Mouse (Mus musculus): ENCODE data around the gene Prpf31.

Gene Prpf31

DNA sequence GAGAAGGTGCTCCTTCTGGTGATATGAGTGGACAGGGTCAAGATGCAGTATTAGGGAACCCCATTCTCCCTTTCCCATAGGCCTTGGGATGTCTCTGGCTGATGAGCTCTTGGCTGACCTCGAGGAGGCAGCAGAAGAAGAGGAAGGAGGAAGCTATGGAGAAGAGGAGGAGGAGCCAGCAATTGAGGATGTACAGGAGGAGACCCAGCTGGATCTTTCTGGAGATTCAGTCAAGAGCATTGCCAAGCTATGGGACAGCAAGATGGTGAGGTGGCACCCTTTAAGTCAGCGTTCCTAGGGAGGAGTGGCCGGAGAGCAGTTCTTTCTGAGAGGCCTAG lies 662 bp downstream of the Prpf31 start:
- DNase-seq, result no peak

DNA sequence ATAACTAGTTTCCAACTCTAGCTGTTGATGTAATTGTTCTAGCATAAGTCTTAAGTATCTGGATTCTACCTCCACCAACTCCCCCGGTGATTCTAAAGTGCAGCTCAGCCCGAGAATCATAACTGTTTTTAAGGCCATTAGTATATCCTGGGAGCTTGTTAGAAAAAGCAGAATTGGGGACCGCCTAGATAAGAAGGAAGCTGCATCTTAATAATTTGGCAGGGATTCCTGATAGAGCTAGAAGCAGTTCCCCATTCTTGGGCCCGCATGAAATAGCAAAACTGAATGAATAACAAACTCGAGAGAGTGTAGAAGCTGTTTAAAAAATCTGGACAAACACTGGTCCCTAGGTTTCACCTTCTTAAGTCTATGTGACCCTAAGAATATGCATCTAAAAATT lies 13.6 kb downstream of the Prpf31 start:
- DNase-seq, result no peak

DNA sequence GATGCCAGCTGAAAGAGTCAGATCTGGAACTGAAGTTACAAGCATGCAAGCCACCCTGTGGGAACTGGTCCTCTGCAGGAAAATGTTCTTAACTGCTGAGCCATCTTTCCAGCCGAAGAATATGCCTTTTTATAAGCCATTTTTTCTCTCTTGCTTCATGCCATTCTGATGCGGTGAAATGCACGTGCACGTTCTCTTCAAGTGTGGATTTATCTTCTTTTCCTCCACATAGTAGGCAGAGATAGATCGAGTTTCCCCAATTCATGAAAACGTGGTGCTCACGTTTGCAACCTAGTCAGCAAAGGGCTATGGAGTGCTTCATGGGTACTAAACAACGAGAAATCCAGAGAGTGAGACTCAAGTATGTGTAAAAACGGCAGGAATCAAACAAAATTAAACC lies 14.1 kb downstream of the Prpf31 start:
- DNase-seq, result no peak

DNA sequence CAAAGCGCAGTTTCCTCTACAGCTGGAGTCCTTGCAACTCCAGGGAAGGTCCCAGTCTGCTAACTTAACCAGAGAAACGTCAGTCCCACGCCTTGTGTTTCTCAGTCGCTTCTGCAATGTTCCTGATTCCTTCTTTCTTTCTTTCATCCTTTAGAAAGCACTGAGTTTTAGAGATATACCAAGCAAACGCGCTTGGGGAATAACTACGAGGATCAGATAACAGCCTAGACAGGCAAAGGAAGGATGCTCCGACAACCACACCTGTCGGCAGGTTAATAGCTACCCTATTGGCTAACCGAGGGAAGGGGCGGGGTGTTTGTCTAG lies 14.5 kb downstream of the Prpf31 start:
- peak in 1 of 2 experiments; percentile 15 for DNase-seq

DNA sequence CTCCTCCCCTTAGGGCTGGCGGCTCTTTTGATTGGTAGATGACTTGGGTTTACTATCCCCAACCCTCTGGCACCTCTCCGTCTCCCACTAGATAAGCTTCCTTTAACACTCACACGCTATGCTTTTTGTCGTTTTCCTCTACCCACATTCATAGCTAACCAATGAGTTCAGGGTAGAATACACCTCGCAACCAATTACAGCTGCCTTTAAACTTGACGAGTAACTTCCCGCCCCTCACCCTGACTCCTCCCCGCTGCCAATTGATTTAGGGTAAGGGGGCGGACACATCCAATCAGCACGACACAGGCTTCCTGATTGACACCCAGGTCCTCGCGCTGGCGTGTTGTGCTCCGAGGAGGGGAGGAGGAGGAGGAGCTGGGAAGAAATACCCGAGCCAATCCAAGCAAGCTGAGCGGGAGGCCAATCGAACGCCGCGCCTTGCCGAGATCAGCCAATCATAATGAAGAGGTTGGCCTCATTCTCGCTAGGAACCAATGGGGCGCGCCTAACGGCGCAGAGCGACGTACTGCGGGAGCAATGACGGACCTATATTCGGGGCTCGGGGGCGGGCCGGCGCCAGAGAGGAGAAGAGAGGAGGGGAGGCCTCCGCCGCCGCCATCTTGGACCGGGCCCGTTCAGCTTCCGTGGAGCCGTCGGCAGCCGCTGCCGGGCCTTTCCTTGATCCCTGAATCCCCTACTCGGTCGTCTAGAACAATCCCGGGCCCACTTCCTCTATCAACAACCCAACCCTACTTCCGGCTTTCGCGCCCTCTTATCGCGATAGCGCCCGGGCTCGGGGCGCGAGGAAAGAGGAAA lies 15.1 kb downstream of the Prpf31 start, which contains the start of gene Cnot3:
TSS of gene Cnot3 (plus strand) at position 597 of the 816 bp plus-strand sequence.
- DNase-seq, result peak; percentile 98 to 100

DNA sequence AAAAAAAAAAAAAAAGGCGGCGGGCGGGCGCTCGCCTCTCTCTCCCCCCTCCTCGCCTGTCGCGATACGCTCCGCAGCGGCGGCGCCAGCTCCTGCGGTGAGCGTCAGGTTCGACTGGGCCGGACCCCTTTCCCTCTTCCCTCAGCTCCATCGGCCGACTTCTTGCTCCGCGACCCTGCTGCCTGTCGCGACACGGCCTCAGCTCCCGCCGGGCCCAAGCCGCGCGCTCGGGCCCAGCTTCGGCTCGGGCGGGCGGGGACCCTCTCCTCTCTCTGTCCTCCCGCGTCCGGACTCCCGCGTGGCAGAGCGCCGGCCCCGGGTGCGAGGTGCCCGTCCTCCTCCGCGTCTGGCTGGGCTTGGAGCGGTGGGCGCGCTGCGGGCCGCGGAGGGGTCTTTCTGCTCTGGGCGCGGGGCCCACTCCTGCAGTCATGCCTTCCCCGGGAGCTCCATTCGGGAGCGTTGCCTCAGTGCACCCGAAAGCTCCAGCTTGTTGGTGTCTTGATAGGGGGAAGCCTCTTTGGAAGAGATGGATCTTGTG lies 15.8 kb downstream of the Prpf31 start:
- DNase-seq, result no peak

DNA sequence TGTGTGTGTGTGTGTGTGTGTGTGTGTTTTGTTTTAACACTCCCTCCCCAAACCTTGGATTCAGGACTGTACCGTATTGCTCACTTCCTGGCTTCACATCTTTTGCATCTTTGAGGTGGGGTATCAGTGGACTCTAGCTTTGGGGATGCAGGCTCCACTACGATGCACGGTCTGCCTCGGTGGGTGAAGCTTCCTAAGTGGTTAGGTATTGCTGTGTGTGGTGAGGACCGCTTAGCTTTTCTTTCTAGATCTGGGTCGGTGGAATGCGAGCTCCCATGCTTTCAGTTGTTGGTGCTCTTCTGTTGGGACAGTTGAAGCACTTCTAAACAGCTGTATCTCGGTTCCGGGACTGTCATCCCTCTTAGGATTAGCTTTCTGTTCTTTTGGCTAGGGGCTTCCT lies 16.4 kb downstream of the Prpf31 start:
- DNase-seq, result no peak

DNA sequence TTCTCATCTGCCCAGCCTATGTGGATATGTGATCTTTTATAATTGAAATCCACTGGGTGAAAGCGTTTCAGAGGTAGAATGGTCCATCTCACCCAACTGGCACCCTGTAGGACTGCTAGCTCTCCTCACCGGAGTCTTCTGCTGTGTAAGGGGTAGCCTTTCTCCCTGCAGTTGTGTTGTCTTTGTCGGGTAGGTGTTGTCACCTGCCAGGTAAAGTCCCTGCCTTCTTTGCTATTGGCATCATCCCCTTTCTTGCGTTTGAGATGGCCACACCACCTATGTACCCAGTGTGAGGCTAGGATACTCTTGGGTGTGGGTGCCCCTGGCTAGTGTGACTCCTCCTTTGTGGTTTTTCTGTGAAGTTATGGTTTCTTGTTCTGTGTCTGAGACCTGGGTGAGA lies 16.9 kb downstream of the Prpf31 start:
- no peak for DNase-seq

DNA sequence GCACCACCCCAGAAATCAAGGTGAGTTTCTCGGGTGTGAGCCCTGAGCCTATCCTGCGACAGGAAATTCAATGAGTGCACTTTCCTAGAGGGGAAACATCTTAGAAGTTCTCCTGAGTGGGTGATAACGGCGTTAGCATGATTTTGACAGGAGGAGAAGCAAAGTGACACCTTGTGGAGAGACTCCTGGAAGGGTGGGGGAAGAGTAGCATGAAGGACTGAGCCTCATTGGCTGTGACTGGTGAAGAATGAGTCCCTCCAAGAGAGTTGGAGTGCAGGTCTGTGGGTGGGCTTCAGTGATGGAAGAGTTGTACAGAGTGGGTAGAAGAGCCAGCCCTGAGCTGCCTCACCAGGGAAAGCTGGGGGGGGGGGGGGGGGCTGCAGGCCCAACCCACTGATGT lies 27.2 kb downstream of the Prpf31 start:
- no peak for DNase-seq

DNA sequence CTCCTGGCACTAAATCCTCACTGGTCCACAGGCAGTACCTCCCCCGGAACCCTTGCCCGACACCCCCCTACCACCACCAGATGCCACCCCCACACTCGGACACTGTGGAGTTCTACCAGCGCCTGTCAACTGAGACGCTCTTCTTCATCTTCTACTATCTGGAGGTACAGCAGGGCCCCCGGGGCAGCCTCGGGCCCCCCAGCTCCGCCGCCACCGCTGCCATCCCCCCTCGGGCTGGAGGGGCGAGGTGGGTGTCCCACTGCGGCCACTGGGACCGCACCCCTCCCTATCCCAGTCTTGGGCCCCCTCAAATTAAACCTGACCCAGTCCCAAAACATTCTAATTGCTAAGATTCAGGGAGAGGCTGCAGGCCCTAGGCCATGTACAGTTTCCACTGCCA lies 28.8 kb downstream of the Prpf31 start:
- DNase-seq, result no peak

DNA sequence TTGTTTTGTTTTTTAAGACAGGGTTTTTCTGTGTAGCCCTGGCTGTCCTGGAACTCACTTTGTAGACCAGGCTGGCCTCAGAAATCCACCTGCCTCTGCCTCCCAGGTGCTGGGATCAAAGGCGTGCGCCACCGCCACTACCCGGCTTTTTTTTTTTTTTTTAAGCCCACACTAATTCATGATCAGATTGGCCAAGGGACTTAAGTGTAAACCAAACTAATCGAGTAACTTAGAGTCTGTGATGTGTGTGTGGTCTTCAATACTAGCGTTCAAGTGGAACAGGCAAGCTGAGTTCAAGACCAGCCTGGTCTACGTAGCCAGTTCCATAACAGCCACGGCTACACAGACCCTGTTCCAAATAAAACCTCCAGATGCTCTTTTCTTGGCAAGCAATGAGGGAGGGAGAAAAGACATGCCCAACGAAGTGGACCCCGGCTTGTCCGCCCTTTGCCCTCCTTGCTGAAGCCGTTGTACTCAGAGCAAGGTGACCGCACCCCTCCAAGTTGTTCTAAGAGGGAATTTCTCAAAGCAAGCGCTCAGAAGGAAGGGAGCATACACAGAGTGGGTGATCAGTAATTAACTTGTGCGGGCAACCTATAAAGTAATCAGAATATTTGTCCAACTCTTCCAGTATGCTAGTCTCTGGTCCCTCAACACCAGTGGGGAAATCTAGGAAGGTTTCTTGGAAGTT lies 34.9 kb downstream of the Prpf31 start:
- peak in 1 of 2 experiments; percentile 33 for DNase-seq

DNA sequence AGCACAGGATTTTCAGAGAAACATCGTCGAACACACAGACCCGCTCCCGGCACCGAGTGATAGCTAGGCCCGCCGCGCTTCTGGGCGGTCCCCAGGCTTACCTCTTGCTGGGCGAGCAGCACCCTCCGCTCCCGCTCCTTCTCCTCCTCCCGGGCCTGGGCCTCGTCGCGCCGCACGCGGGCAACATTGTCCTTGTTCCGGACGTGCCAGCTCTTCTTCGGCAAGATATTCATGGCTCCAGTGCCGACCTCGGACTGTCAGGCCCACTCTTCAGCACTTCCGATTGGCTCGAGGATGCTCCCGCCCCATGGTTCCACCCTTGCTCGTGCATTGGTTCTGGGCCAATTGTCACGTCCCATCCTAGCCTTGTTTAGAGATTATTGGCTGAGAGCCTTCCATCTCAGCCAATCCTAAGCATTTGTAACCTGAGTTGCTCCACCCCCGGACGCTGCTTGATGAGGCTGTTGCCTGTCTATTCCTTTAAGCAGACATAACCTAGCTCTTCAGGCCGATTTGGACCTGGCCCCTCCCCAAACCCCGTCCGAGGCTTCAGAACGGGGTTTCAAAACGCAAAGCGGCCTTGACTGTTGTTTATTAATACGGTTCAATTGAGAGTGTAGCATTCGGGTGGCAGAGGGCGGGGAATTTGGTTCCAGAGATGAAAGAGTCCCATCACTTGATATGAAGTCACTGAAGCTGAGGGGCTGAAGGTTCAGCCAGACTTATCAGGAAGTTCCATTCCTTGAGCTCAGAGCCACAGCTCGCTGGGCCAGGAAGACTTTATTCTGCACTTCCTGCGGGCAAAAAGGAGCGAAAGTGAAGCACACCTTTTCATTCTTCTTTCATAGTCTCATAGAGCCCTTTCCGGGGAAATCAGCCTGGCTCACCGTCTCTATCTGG lies 35.7 kb downstream of the Prpf31 start, which contains the start of gene Leng1:
TSS of gene Leng1 (minus strand) at position 626 of the 900 bp plus-strand sequence.
- DNase-seq, result peak; percentile 97

DNA sequence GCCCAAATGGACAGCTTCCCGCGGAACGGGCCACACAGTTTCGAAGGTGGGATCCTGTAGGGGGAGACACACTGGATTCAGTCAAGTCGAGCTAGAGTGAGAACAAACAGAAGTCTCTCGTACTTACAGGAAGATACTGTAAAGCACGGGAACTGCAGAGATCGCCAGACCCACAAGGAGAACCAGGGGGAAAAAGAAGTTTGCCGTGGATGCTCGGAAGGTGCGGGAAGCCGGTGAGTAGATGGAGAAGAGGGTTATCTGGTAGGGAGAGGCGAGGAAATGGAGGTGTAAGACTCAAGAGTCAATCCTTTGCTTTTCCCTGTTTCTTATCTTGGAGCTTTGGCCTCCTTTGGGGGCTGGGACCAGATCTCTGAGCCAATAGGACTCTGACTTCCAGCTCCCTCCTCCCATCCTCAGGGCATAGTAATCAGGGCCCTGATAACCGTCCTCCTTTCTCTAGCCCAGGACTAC lies 37.2 kb downstream of the Prpf31 start:
- DNase-seq, result peak in 1 of 2 experiments; percentile 34

DNA sequence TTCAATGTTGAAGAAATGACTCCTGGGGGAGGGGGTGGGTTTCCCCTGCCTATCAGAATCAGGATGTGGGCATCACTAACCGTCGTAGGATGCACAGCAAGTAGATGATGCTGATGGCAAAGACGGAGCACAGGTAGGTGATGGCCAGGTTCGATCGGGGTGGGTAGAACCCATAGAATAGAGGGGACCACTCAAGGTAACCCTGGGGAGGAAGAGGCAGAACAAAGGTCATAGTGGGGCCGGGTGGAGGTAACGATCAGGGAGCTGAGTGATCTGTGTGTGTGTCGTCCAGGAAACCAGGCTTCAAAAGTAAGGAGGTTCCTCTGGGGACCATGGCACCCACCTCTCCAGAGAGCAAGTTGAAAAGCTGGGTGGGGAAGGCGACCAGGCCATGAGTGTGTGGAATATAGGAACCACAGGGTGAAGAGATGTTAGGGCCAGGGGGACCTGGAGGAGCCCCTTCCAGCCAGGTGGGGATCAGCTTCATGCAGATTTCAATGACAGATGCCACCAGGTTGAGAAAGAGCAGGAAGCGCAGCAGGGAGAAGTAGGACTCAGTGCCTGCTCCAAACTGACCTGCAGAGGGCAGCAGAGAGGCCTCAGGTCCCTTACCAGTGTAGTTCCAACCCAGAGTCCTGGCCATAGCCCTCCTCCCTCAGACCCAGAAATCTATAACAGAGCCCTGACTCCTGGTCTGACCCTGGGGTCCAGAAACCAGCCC lies 44.9 kb downstream of the Prpf31 start:
- DNase-seq, result peak; percentile 80 to 87

DNA sequence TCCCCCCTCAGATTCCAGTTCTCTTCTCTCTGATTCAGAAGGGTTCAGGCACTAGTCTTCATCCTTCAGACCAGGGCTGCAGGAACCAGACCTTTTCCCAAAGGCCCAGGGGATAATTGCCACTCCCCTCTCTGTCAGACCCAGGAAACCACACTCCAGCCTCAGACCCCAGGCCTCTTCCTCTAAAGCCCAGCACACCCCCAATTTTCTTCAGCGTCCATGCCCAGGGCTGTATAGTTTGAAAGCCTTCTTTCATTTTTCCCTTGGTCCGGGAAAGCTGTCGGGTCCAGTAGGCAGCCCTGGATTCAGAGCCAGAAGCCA lies 45.4 kb downstream of the Prpf31 start:
- no peak for DNase-seq

DNA sequence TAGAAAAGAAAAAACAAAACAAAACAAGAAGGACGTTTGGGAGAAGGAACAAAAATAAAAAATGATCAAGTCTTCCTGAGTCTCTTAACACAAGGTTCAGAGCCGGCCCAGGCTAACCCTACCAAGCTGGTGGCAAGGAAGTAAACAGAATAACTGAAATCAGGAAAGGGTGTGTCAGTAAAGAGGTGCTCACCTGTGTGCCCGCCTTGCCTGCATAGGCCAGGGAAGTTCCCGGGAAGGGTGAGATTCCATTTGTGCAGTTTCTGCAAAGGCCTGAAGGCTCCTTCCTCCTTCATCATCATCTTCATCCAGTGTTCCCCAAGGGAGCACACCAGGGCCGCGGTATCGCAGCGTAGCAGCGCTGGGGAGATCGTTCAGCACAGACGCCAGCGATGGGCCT lies 46.6 kb downstream of the Prpf31 start:
- no peak for DNase-seq

DNA sequence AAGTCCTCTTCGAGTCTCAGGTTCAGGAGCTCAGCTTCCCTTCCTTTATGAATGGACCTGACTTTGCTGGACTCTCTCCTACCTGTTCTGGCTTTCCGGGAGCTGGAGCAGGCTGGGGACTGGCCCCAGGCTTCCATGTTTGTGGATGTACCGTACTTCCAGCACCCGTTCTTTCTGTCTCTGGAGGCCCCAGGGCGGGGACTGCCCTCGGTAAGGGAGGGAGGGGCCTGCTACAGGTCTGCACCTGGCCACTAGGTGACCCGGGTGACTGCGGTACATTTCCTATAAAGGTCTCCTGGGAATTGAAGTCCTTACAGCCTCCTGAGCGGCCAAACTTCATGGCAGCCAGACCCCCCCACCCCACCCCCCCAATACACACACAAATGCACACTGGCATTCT lies 47.6 kb downstream of the Prpf31 start, which contains the start of gene Tmc4:
TSS of gene Tmc4 (minus strand) at position 212 of the 400 bp plus-strand sequence.
- peak; percentile 61 to 66 for DNase-seq

DNA sequence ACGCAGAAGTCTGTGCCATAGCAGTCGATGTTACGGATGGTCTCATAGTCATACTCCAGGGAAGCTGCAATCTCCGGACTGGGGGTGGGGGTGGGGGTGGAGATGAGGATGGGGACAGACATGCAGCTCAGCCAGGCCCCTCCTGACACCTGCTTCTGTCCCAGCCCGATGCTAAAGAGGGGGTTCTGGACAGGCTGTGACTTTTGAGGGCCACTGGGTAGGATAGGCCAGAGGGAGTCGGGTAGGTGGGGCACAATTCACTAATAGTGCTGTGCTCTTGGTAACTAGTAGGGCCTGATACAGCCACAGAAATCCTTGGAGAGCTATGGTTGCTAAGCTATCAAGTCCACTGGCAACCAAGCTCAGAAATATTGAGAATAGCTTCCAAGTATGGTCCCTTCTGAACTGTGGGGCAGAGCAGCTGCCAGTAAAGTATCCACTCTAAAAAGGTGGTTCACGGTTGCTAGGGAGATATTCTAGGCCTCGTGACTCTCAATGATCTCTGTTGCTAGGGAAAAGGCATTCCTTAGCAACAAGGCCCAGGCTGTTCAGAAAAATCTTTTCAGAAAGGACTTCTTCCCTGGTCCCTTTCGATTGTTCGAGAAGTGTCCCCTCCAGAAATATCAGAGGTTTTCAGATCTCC lies 54.2 kb downstream of the Prpf31 start:
- DNase-seq, result no peak

DNA sequence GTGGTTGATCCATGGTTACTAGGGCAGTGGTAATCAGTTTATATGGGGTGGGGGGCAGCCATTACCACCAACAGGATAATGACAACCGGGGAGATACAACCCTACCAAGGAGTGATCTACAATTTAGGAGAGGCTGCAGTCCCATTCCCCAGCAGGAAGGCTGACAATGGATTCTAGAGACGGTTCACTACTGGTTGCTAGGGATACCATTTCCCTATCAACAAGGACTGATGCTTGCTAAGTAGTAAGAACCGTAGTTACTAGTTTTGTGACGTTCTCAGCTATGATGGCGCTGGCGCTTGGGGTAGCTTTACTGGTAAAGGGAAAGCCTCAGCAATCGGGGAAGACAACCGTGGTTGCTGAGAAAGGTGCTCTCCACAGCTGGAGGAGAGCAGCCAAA lies 54.9 kb downstream of the Prpf31 start:
- no peak for DNase-seq

DNA sequence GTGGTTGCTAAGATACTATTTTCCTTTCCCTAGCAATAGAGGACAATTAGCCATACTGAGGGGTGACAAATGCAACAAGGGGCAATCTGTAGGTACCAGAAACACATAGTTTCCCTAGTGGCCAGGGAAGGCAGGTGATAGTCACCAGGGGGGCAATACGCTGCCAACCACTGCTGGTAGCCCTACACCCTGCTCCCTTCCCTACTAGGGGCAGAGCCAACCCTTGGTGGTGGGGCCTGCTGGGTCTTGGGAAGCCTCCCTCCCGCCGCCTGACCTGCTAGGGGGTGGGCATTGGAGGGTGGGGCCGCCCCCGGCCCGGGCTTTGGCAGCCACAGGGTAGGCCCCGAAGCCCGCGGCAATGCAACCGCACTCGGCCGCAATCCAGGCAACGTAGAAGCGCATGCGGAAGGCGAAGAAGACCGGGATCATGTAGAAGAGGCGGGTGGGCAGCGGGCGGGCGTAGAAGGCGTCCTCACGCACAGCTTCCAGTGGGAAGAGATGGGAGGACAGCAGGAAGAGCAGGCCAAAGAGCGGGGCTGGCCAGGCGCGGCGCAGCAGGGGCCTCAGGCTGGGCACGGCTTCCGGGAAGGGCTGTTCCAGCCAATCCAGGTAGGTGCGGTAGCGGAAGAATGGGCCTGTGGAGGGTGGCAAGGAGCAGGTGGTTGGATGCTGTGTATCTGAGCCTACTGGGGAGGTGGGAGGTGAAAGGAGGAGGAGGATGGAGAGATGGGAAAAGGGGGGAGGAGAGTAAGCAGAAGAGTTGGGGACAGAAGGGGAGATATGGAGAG lies 55.8 kb downstream of the Prpf31 start:
- no peak for DNase-seq

DNA sequence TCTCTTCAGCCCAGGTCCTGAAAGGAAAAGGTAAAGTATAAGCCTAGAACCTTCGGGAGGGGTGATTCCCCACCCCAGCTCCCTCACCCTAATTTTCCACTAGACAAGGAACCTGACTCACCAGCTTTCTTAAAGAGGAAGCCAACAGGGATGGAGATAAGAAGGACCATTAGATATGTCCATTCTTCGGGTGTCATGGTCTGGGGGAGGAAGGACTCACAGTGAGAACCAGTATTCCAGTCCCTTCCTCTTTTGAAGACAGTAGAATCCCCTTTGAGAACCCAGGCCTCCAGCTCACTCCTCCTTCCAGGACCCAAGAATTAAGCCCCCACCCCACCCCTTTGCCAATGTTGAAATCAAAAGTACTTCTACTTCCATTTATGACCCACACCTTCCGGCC lies 62.1 kb downstream of the Prpf31 start:
- DNase-seq, result no peak

All from lung, postnatal 4 days (tissue).